Mouse (Mus musculus): ENCODE data around the gene Prm3. TPM values are rescaled to one million over a fixed set of nuclear protein-coding genes. Genes with fewer than 3 reads are reported as not detected.

Gene Prm3
- polyA plus RNA-seq, 1 experiment from 2014 or later = not detected

GRCm38 (mm10) chr16:10749226-10749625, 41.5 kb downstream of the Prm3 start:
- 0 out of 2 replicates have a peak, but pooled peaks cover 5% of the 10 kb centered on the region for H3K4me1 ChIP-seq (replicated peaks; ENCODE audit: control insufficient read depth, insufficient read depth, low read length)
- H3K9ac ChIP-seq (ENCODE audit: low read length) = no peak overlapping the region
- 23% methylated on average over 7 of the region's 7 CpGs for WGBS
- H3K4me2 ChIP-seq (ENCODE audit: low read depth, low read length) = no peak overlapping the region
- no peaks in the 10 kb centered on the region for H3K27me3 ChIP-seq (ENCODE audit: control insufficient read depth, insufficient read depth, low read depth, low read length)
- H3K9me3 ChIP-seq (ENCODE audit: control insufficient read depth, low read length) = no peaks in the 10 kb centered on the region
- no peak; the same call in 1 of the 2 replicates for ATAC-seq (ENCODE audit: low read depth)
- no peak overlapping the region for H3K4me3 ChIP-seq (ENCODE audit: low read length)
- H3K27ac ChIP-seq (ENCODE audit: low read length) = no peak overlapping the region
- H3K36me3 ChIP-seq (ENCODE audit: control insufficient read depth, insufficient read depth, low read length) = no peaks in the 10 kb centered on the region

DNA sequence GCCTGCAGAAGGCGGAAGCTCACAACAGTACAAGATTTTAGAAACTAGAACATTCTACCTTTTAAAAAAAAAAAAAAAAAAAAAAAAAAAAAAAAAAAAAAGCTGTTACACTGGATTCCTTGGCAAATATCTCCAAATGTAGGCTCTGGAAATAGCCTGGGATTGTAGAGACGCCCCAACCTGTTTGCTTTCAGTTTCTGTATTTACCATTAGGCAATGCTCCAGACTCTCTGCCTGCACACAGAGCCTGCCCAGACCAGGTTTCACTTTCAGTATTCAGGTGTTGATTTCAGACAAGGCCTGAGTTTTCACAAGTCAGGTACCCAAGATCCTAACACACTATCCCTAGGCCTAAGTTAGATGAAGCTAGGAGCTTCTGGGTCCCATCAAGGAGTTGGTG, 49.6 kb downstream of the Prm3 start:
- Histone ChIP-seq H3K27me3 (ENCODE audit: control insufficient read depth, insufficient read depth, low read depth, low read length) (no peaks in the 10 kb centered on the region), H3K27ac (ENCODE audit: low read length) (peak overlapping the region; percentile 58), H3K4me1 (replicated peaks; ENCODE audit: control insufficient read depth, insufficient read depth, low read length) (peaks cover 35% of the 10 kb centered on the region), H3K4me3 (ENCODE audit: low read length) (no peak overlapping the region), H3K9me3 (ENCODE audit: control insufficient read depth, low read length) (no peaks in the 10 kb centered on the region), H3K36me3 (ENCODE audit: control insufficient read depth, insufficient read depth, low read length) (no peaks in the 10 kb centered on the region), H3K9ac (ENCODE audit: low read length) (no peak overlapping the region), H3K4me2 (ENCODE audit: low read depth, low read length) (no peak overlapping the region)
- peak; percentile 74 for ATAC-seq (ENCODE audit: low read depth)
- WGBS = 64% methylated on average over 2 of the region's 2 CpGs

Other genes starting within 250 kb of the Prm3 start
- gene Dexi, start 247.9 kb downstream of the Prm3 start, polyA plus RNA-seq (2015; fragmentation: Nextera tagmentation; extraction: Ambion mirVana) = 9.7 and 16.2 TPM in 2 replicates
- 27.3 and 30.6 TPM in 2 replicates for gene Clec16a, start 245.6 kb downstream of the Prm3 start, polyA plus RNA-seq (2015; fragmentation: Nextera tagmentation; extraction: Ambion mirVana)
- 6.8 and 8.7 TPM in 2 replicates for gene Socs1, start 5.4 kb downstream of the Prm3 start, polyA plus RNA-seq (2015; fragmentation: Nextera tagmentation; extraction: Ambion mirVana)
- not detected in 2 replicates for gene Tnp2, start 2.3 kb downstream of the Prm3 start, polyA plus RNA-seq (2015; fragmentation: Nextera tagmentation; extraction: Ambion mirVana)
- not detected in 2 replicates for gene Prm2, start 5.2 kb upstream of the Prm3 start, polyA plus RNA-seq (2015; fragmentation: Nextera tagmentation; extraction: Ambion mirVana)
- gene Prm1, start 14.9 kb upstream of the Prm3 start, polyA plus RNA-seq (2015; fragmentation: Nextera tagmentation; extraction: Ambion mirVana) = not detected in 2 replicates
- not detected in 2 replicates for gene Gm11172, start 22.0 kb upstream of the Prm3 start, polyA plus RNA-seq (2015; fragmentation: Nextera tagmentation; extraction: Ambion mirVana)
- gene Rmi2, start 44.1 kb upstream of the Prm3 start, polyA plus RNA-seq (2015; fragmentation: Nextera tagmentation; extraction: Ambion mirVana) = 3.1 and 3.4 TPM in 2 replicates

Measured in lung, embryonic 16.5 days (tissue).